Mouse (Mus musculus): ENCODE measurements around the gene Trmt44.
"Not testable (repeated sequence)": the region's sequence is repeated elsewhere in the genome, so short reads cannot be mapped to it uniquely, and the experiment has no call there.

Gene Trmt44

GRCm38 (mm10) chr5:35591497-35591896 is 16.6 kb upstream of the Trmt44 start:
- DNase-seq (ENCODE audit: low spot score in 2 of 2), result no peak

DNA sequence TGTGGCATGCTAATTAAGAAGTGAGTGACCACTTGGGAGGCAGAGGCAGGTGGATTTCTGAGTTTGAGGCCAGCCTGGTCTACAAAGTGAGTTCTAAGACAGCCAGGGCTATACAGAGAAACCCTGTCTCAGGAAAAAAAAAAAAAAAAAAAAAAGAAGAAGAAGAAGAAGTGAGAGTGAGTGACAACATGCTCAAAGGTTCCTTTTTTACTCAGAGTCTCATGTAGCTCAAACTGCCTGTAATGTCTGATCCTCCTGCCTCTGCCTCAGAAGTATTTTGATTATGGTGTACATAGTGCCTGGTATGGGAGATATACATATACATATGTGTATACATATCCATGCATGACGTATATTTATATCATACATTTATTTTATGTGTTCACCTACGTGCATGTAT is 9.4 kb upstream of the Trmt44 start:
- DNase-seq (ENCODE audit: low spot score in 2 of 2), result not testable (repeated sequence)

- DNase-seq (ENCODE audit: low spot score in 2 of 2), result no peak
Observed at GRCm38 (mm10) chr5:35583221-35583783, 8.4 kb upstream of the Trmt44 start.

DNA sequence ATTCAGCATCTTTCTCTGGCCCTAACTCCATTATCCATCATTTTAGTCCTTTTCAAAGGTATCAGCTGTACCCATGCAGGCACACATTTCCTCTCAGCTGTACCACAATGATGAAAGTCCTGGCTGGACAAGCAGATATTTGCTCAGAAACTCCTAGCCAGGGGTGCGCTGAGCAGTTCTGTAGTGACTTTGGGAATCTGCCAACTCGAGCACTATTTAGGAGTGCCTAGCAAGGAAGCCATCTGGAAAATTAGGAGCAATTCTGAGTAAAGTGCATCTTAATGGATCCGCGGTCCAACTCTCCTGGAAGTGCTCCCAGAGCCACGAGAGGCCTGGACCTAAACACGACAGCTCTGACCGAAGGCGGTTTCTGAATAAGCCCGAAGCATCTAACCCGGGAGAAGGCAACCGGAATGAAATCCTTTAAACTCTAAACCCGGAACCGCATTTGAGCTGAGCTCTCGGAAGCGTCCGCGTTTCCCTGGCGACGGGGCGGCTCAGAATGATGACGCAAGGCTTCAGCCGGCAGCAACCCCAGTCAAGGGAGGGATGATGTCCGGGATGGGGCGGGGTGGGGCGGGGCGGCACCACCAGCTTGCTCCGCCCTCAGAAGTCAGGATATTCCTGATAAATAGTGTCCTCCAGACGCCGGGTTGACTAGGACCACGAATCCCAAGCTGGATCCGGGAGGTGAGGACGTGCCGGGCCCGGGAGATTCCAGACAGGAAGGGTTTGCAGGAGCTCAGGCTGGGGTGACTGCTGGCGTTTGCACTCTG is 7.8 kb upstream of the Trmt44 start, which contains the start of gene Acox3:
TSS of gene Acox3 (plus strand) at position 596 of the 776 bp plus-strand sequence.
- peak; percentile 91 to 97 for DNase-seq (ENCODE audit: low spot score in 2 of 2)

DNA sequence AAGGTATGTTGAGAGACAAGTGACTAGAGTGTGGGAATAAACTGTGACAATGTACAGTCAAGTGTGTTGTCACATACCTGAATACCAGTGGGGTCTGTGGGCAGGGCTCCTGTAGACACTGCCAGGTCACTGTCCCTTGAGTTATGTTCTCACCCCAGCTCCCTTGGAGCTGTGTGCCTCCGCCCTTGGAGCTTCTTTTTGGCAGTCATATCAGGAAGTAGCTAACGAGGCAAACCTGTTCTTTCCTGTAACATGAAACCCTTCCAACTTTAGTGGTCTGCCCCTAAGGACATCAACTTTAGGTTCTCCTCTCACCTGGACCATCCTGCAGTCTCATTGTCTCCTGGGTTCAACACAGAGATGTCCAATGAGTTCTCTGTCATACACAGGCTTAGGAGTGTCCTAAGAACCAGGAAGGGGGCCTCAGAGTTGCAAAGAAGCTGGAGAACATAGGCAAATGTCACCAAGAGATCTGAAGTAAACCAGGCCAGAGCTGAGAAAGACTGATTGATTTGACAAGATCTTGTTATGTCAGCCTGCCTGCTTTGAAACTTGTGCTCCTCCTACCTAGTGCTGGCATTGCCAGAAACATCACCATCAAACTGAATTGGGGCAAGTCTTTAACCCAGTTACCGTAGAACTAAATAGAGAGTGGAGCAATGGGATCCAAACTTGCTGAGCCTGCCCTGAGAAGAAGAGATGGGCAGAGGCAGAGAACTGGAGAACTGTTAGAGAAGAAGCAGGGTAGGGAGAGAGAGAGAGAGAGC is 5.5 kb upstream of the Trmt44 start:
- no peak for DNase-seq (ENCODE audit: low spot score in 2 of 2)

GRCm38 (mm10) chr5:35579247-35579893 is 4.5 kb upstream of the Trmt44 start:
- no peak for DNase-seq (ENCODE audit: low spot score in 2 of 2)

DNA sequence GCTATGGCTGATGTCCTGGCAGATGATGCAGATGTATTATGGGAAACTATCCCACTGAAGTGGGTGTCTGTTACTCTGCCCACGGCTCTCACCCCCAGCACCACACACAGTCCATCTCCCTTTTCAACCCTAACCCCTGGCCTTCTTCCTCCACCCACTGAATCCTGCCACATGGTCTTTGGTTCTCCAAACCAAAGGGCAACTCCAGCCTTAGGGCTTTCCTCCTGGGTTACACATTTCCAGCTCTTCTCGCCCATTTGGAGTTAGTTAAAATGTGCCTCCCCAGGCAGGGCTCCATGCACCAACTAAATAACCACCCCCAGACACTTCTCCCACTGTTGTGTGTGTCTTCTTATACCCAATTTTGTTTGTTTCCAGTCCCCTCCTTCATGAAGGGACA is 3.5 kb upstream of the Trmt44 start:
- no peak for DNase-seq (ENCODE audit: low spot score in 2 of 2)

- DNase-seq (ENCODE audit: low spot score in 2 of 2), result no peak
Observed at GRCm38 (mm10) chr5:35576409-35577020, 1.6 kb upstream of the Trmt44 start.

GRCm38 (mm10) chr5:35571546-35571945 is 3.3 kb downstream of the Trmt44 start:
- no peak for DNase-seq (ENCODE audit: low spot score in 2 of 2)

GRCm38 (mm10) chr5:35566632-35567031 is 8.2 kb downstream of the Trmt44 start:
- DNase-seq (ENCODE audit: low spot score in 2 of 2), result no peak

GRCm38 (mm10) chr5:35565217-35565616 is 9.7 kb downstream of the Trmt44 start:
- no peak for DNase-seq (ENCODE audit: low spot score in 2 of 2)

- DNase-seq (ENCODE audit: low spot score in 2 of 2), result peak; percentile 52 to 53
Observed at GRCm38 (mm10) chr5:35563449-35563848, 11.4 kb downstream of the Trmt44 start.

- no peak for DNase-seq (ENCODE audit: low spot score in 2 of 2)
Observed at GRCm38 (mm10) chr5:35562616-35563015, 12.3 kb downstream of the Trmt44 start.

DNA sequence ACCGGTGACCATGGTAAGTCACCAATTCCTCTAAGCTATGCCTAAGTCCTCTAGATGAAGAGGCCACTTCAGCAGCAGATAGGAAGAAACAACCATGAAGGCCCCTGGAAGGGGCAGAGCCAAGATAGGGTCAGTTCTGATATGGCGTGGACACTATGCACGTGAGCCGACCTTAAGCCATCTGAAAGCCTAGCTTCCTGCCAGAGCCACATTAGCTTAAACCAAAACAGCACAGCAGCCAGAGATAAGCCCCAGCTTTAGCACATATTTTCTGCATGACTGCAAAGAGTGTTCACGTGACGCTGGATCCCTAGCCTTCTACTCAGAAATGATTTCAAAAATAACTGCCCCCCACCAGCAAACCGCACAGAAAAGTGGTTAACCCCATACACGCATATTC is 15.4 kb downstream of the Trmt44 start:
- DNase-seq (ENCODE audit: low spot score in 2 of 2), result no peak

- no peak for DNase-seq (ENCODE audit: low spot score in 2 of 2)
Observed at GRCm38 (mm10) chr5:35557946-35558621, 16.8 kb downstream of the Trmt44 start.

GRCm38 (mm10) chr5:35556393-35556792 is 18.5 kb downstream of the Trmt44 start:
- DNase-seq (ENCODE audit: low spot score in 2 of 2), result no peak

DNA sequence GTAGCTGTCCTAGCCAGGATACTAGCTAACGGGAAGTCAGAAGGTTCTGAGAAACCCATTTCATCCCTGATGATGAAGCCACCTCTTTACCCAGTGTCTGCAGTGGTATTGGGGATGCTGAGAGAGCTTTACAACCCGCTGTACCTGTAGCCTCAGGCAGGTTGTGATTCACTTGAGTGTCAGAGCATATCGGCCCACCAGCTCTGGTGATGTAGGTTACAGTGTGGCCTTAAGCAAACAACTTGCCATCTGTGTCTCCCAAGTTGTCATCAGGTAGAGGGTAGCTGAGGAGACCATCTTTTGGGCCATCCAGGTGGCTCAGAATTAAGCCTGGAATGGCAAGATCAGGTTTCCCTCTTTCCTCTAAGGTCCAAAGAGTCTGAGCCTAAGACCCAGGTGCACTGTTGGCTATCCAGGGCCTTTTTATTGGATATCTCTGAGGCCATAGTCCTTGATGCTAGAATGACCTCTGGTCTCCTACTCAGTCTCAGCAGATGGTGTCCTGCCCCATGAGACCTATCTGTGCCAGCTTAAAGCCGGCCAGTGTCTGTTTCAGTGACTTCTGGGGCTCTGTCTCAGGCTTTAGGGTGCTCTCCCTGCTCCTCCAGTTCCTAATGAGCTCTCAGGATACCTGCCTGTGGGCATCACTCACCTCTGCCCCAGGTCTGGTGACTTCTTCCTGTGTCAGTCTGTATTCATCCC is 21.9 kb downstream of the Trmt44 start:
- DNase-seq (ENCODE audit: low spot score in 2 of 2), result no peak

- DNase-seq (ENCODE audit: low spot score in 2 of 2), result no peak
Observed at GRCm38 (mm10) chr5:35551855-35552837, 22.7 kb downstream of the Trmt44 start.

GRCm38 (mm10) chr5:35546127-35546526 is 28.7 kb downstream of the Trmt44 start:
- DNase-seq (ENCODE audit: low spot score in 2 of 2), result no peak

Data from frontal cortex, postnatal 10 days (tissue).